Mouse (Mus musculus) spleen, adult 12 weeks (tissue): Measurements from ENCODE around the gene Olfr1339.

Experiments used
- DNase-seq: peaks from one replicate; pipeline ENCODE4 v3.0.0; 2022; ENCODE audit warnings: low spot score

Gene Olfr1339

DNA sequence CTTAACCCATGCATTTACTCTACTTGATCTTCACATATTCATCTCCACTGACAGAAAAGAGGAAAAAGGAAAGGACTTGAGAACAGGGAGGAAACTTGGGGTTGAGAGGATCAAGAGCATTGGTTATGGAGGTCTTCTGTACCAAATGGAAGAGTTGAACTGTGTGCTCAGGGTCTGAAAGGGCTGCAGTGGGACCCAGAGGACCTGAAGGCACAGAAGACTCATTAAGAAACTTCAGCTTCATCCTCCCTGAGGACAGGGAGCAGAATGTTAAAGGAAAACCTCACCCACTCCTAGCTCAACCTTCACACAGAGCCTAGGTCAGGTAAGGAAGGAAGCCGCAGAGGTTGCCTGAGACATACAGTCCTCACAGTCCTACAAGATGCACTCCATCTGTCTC is at the start of gene Olfr1339:
TSS of gene Olfr1339 (plus strand) at position 301 of the 400 bp plus-strand sequence.
- no peak for DNase-seq

DNA sequence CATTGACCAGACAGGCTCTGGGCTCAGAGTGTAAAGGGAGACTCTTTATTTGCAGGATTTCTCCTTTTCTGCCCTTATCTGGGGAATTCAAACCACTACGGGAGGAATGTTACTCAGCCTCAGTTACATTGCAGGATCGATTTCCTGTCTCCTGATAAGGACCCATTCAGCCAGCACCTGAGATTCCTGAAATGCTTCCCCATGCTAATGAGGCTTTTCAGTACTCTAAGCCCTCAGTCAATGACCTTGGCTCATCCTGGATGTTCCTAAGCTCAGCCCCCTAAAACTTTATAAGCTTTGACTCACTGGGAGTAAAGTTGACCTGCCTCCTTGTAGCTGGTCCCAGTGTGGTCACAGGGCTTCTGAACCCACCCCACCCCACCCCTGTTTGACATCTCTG is 44.9 kb upstream of the Olfr1339 start:
- no peak for DNase-seq

DNA sequence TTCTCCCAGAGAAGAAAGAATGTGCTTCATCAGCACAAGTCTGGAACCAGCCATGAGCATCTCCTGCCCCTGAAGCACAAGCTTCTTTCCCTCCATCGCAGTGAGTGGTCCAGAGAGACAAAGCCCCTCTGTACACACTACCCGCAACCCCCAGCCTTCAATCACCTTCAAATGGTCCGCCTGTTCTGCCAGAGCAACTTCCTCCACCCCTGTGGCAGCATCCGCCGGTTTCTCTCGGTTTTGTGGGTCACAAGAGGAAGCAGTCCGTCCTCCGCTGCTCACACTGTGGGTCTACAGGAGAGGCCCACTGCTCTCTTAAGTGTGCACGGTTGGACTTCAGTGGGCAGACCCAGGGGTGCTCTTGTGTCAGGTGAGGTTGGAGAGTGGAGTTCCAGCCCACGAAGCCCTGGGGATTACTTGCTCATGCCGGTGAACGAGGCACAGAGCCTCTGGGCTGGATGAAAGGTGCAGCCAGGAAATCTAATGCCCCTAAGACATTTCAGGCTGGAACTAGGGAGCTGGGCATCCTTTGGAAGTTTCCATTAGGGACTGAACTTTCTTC is 39.5 kb upstream of the Olfr1339 start, which contains the start of gene Olfr1342:
TSS of gene Olfr1342 (minus strand) at position 345 of the 562 bp plus-strand sequence.
- DNase-seq, result no peak

DNA sequence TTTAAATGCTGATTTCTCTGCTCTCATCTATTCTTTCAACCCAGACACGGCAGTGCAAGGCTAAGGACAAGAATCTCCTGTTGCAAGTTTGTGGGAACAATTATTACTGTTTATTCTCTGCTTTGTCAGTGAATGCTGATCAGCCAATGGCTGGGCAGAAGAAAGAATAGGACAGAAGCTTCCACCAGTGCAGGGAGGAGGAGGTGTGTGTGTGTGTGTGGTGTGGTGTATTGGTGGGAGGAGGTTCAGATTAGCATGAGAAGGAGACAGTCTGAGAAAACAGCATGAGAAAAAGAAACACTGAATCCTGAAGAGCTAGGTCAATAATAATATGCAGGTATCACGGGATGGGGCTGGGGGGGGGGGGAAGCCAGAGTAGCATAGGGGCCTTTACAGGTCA is 38.2 kb upstream of the Olfr1339 start:
- no peak for DNase-seq

- DNase-seq, result no peak
These were observed 28.8 kb upstream of the Olfr1339 start, which contains the start of gene Olfr1341 for GRCm38 (mm10) chr4:118703223-118703622. Gene Olfr1341 (plus strand): TSS chr4:118703523.

- no peak for DNase-seq
These were observed 23.9 kb upstream of the Olfr1339 start for GRCm38 (mm10) chr4:118708086-118708485.

- no peak for DNase-seq
These were observed 20.3 kb upstream of the Olfr1339 start for GRCm38 (mm10) chr4:118711656-118712055.

DNA sequence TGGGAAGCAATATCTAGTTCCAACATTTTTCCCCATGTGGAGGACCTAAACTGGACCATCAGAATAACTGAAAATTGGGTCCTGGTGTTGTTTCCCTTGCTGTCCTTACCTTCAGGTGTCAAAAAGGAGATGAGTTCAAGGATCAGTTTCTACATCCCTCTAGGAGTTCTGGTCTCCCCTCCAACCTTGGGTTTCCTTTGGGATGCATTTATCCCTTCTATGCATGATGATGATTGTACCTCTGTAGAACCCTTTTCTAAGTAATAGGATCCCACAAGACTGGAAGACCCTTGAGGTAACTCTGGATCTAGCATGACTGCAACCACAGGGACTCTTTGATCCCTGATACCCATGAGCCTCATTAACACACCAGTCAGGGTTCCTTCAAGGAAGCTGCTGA is 12.1 kb upstream of the Olfr1339 start, which contains the start of gene Olfr1340:
TSS of gene Olfr1340 (plus strand) at position 301 of the 400 bp plus-strand sequence.
- no peak for DNase-seq

DNA sequence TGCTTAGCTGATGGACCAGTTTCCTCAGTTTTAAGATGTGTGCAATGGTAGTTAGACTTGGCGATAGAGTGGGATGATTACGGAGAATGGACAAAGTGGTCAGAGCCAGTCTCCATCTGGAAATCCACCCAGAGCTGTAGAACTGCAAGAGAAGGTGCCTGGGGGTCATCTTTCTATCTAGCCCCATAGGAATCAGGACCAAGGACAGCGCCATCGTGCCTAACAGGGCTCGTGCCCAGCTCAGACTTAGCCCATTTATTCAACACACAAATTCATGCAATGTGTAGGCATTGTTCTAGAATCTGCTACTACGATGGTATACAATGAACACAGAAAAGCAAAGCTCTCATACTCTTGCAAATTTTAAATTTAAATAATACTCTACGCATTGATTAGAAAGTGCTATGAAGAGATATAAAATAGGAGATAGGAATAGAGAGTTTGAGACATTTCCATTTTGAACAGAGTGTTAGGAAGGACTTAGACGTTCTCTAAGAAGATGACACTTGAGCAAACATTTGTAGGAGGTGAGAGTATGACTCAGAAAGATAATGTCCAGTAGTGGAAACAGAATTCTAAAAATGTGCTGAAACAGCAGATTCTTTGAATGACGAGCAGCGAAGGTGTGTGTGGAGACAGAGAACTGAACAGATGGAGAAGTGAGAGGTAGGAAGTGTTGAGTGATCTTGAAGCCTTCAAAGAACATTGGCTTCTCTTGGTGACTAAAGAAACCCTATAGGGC is 10.1 kb upstream of the Olfr1339 start:
- DNase-seq, result no peak

DNA sequence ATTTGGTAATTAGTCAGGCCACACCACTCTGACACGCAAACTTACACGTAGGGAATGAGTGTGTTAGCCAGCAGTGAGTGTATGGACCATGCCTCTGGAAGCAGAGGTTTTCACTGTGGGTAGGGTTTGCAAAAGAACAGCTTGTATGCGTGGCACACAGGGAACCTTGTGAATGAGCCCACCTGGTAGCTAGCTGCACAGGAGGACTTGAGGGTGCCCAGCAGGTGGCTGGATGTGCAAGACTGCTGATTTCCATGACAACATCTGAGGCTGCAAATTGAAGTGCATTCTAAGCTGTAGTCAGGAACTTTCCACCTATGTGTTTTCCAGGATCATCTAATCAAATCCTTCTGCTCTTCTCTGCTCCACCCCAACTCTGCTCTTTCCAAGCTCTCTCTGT is 7.6 kb downstream of the Olfr1339 start:
- no peak for DNase-seq

- no peak for DNase-seq
These were observed 9.2 kb downstream of the Olfr1339 start for GRCm38 (mm10) chr4:118740988-118741698.

DNA sequence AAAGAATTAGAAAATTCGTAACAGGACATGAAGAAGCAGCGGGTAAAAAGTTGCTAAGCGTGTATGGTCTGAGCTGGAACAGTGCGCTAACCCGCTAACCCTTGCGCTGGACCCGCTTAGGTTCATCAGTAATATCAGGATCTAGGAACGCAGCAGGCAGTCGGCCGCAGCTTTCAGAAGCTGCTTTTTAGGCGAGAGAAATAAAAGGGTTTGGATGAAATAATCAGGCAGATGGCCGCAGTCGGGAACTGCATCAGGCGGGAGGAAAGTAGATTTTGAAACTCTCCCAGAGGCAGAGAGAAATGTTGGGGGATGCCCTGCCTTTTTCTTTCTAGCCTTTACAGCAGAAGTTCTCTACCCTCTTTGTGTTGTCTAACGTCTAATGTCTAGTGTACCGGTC is 9.9 kb downstream of the Olfr1339 start:
- DNase-seq, result no peak

GRCm38 (mm10) chr4:118758637-118759036 is 26.7 kb downstream of the Olfr1339 start, which contains the start of gene Olfr1338:
Gene Olfr1338 (minus strand): TSS chr4:118758737.
- DNase-seq, result no peak

- DNase-seq, result no peak
These were observed 50.5 kb downstream of the Olfr1339 start, which contains the start of gene Olfr1337 for GRCm38 (mm10) chr4:118782486-118782885. Gene Olfr1337 (minus strand): TSS chr4:118782586.
